Mouse (Mus musculus): ENCODE data around the gene Gngt2.
A peak's percentile ranks its signal among the peaks of the same experiment; 100 is the strongest.
"Not testable (repeated sequence)": the region's sequence is repeated elsewhere in the genome, so short reads cannot be mapped to it uniquely, and the experiment has no call there.

Gene Gngt2

GRCm38 (mm10) chr11:95840694-95841497 is 3.9 kb downstream of the Gngt2 start:
- no peak for DNase-seq (ENCODE audit: low spot score in 2 of 2)

- DNase-seq (ENCODE audit: low spot score in 2 of 2) = no peak
Measured at GRCm38 (mm10) chr11:95841498-95841830, 4.4 kb downstream of the Gngt2 start.

GRCm38 (mm10) chr11:95842074-95842681 is 5.2 kb downstream of the Gngt2 start, which contains the start of gene Abi3:
Abi3 (minus strand) TSS chr11:95842476.
- DNase-seq (ENCODE audit: low spot score in 2 of 2) = no peak

GRCm38 (mm10) chr11:95842953-95843352 is 5.9 kb downstream of the Gngt2 start:
- no peak for DNase-seq (ENCODE audit: low spot score in 2 of 2)

- DNase-seq (ENCODE audit: low spot score in 2 of 2) = no peak
Measured at GRCm38 (mm10) chr11:95843421-95843950, 6.5 kb downstream of the Gngt2 start.

- DNase-seq (ENCODE audit: low spot score in 2 of 2) = no peak
Measured at GRCm38 (mm10) chr11:95844935-95845334, 7.9 kb downstream of the Gngt2 start.

GRCm38 (mm10) chr11:95850898-95851297 is 13.9 kb downstream of the Gngt2 start:
- no peak for DNase-seq (ENCODE audit: low spot score in 2 of 2)

- DNase-seq (ENCODE audit: low spot score in 2 of 2) = peak in 1 of 2 experiments; percentile 49
Measured at GRCm38 (mm10) chr11:95853684-95854083, 16.7 kb downstream of the Gngt2 start.

- no peak for DNase-seq (ENCODE audit: low spot score in 2 of 2)
Measured at GRCm38 (mm10) chr11:95857306-95857705, 20.3 kb downstream of the Gngt2 start.

GRCm38 (mm10) chr11:95857716-95858527 is 20.9 kb downstream of the Gngt2 start:
- no peak for DNase-seq (ENCODE audit: low spot score in 2 of 2)

- peak; percentile 94 to 99 for DNase-seq (ENCODE audit: low spot score in 2 of 2)
Measured at GRCm38 (mm10) chr11:95858528-95859467, 21.8 kb downstream of the Gngt2 start.

- DNase-seq (ENCODE audit: low spot score in 2 of 2) = no peak
Measured at GRCm38 (mm10) chr11:95859468-95859855, 22.4 kb downstream of the Gngt2 start.

GRCm38 (mm10) chr11:95860071-95860490 is 23.1 kb downstream of the Gngt2 start:
- no peak for DNase-seq (ENCODE audit: low spot score in 2 of 2)

- no peak for DNase-seq (ENCODE audit: low spot score in 2 of 2)
Measured at GRCm38 (mm10) chr11:95861397-95861796, 24.4 kb downstream of the Gngt2 start.

- DNase-seq (ENCODE audit: low spot score in 2 of 2) = no peak
Measured at GRCm38 (mm10) chr11:95869442-95869841, 32.4 kb downstream of the Gngt2 start.

- no peak for DNase-seq (ENCODE audit: low spot score in 2 of 2)
Measured at GRCm38 (mm10) chr11:95869918-95870470, 33.0 kb downstream of the Gngt2 start.

- no peak for DNase-seq (ENCODE audit: low spot score in 2 of 2)
Measured at GRCm38 (mm10) chr11:95875804-95876203, 38.8 kb downstream of the Gngt2 start.

- peak; percentile 11 to 45 for DNase-seq (ENCODE audit: low spot score in 2 of 2)
Measured at GRCm38 (mm10) chr11:95876296-95876695, 39.3 kb downstream of the Gngt2 start.

- not testable (repeated sequence) for DNase-seq (ENCODE audit: low spot score in 2 of 2)
Measured at GRCm38 (mm10) chr11:95879861-95880260, 42.8 kb downstream of the Gngt2 start.

- no peak for DNase-seq (ENCODE audit: low spot score in 2 of 2)
Measured at GRCm38 (mm10) chr11:95890462-95891051, 53.5 kb downstream of the Gngt2 start.

All from urinary bladder, adult 18-20 months (tissue).